Mouse (Mus musculus) kidney, embryonic 16.5 days (tissue): ENCODE measurements at regions not wholly inside any gene's neighbourhood (a gene's known extent, or its start where the extent isn't known, plus 50 kb on each side); places are given as distances from the start of the nearest gene placed in this dataset.

Experiments used
- ATAC-seq: fragments of 200-750 bp; cut with Nextera tagmentation; 2 replicates; pipeline ENCODE4 v1.8.0; 2017; ENCODE audit warnings: moderate TSS enrichment; ENCODE audit not compliant: low FRiP score, low TSS enrichment
- H3K27ac ChIP-seq: fragments of 300-500 bp; sonication (generic); 2 replicates; pipeline ENCODE4 v1.5.1; 2014; ENCODE audit warnings: low read length
- H3K27me3 ChIP-seq: fragments of 300-500 bp; sonication (generic); 2 replicates; pipeline ENCODE4 v1.6.1; 2014; ENCODE audit warnings: low read length, control low read depth, mixed read lengths; ENCODE audit not compliant: insufficient read depth
- H3K36me3 ChIP-seq: fragments of 300-500 bp; sonication (generic); 2 replicates; pipeline ENCODE4 v1.6.1; 2014; ENCODE audit warnings: low read length, control low read depth, mixed read lengths; ENCODE audit not compliant: insufficient read depth
- H3K4me1 ChIP-seq: fragments of 300-500 bp; sonication (generic); 2 replicates; pipeline ENCODE4 v1.6.1; 2014; ENCODE audit warnings: low read length, control low read depth, mixed read lengths; ENCODE audit not compliant: insufficient read depth
- H3K4me2 ChIP-seq: fragments of 300-500 bp; sonication (generic); replicated peaks from 2 replicates; pipeline ENCODE4 v1.6.1; 2014; ENCODE audit warnings: low read depth, low read length
- H3K4me3 ChIP-seq: fragments of 300-500 bp; sonication (generic); 2 replicates; pipeline ENCODE4 v1.5.1; 2014; ENCODE audit warnings: mild to moderate bottlenecking, low read length
- H3K9ac ChIP-seq: fragments of 300-500 bp; sonication (generic); replicated peaks from 2 replicates; pipeline ENCODE4 v1.6.1; 2014; ENCODE audit warnings: low read length
- H3K9me3 ChIP-seq: fragments of 300-500 bp; sonication (generic); 2 replicates; pipeline ENCODE4 v1.6.1; 2016; ENCODE audit warnings: low read length, control low read depth
- WGBS: fragments of 180-500 bp; shearing (Covaris S2); extraction: QIAGEN DNeasy Blood & Tissue Kit; methylation state at CpG from one replicate; pipeline ENCODE4 v1.1.7; 2014; 5-methylcytosine and 5-hydroxymethylcytosine counted together

DNA sequence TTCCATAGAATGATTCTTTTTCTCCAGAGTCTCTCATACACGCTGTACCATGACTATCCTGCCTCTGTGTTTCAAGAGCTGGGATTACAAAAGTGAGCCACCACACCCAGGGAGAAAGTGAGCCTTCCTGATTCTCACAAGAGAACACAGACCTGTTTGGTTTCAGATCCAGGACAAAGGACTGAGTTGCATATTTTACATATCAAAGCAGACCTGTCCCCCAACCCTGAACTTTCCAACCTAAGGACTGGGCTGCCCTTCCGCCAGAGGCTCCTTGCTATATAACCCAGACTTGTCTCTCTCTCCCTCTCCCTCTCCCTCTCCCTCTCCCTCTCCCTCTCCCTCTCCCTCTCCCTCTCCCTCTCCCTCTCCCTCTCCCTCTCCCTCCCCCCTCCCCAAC, 611.8 kb upstream of the Tmem132c start:
- no peaks in the 10 kb centered on the region for H3K36me3 ChIP-seq
- H3K4me1 ChIP-seq: no peaks in the 10 kb centered on the region
- 38% methylated on average over 2 of the region's 2 CpGs for WGBS
- no peaks in the 10 kb centered on the region for H3K9me3 ChIP-seq
- no peak for ATAC-seq
- no peak overlapping the region for H3K27ac ChIP-seq
- H3K9ac ChIP-seq: no peak overlapping the region
- no peaks in the 10 kb centered on the region for H3K27me3 ChIP-seq
- no peak overlapping the region for H3K4me3 ChIP-seq
- H3K4me2 ChIP-seq: no peak overlapping the region

- no peak for ATAC-seq
- no peak overlapping the region for H3K9ac ChIP-seq
- no peaks in the 10 kb centered on the region for H3K4me1 ChIP-seq
- H3K36me3 ChIP-seq: no peaks in the 10 kb centered on the region
- no peaks in the 10 kb centered on the region for H3K9me3 ChIP-seq
- 76% methylated on average over 7 of the region's 7 CpGs for WGBS
- H3K27ac ChIP-seq: no peak overlapping the region
- H3K4me3 ChIP-seq: no peak overlapping the region
- no peaks in the 10 kb centered on the region for H3K27me3 ChIP-seq
- H3K4me2 ChIP-seq: no peak overlapping the region
Observed at GRCm38 (mm10) chr5:126650415-126650814, 591.2 kb upstream of the Tmem132c start.

- H3K9me3 ChIP-seq: no peaks in the 10 kb centered on the region
- no peaks in the 10 kb centered on the region for H3K27me3 ChIP-seq
- WGBS: 11% methylated on average over 3 of the region's 3 CpGs
- no peak overlapping the region for H3K4me3 ChIP-seq
- H3K9ac ChIP-seq: no peak overlapping the region
- no peaks in the 10 kb centered on the region for H3K36me3 ChIP-seq
- no peaks in the 10 kb centered on the region for H3K4me1 ChIP-seq
- no peak overlapping the region for H3K27ac ChIP-seq
- no peak overlapping the region for H3K4me2 ChIP-seq
- peak; percentile 83 for ATAC-seq
Observed at GRCm38 (mm10) chr5:126651367-126651766, 590.2 kb upstream of the Tmem132c start.

DNA sequence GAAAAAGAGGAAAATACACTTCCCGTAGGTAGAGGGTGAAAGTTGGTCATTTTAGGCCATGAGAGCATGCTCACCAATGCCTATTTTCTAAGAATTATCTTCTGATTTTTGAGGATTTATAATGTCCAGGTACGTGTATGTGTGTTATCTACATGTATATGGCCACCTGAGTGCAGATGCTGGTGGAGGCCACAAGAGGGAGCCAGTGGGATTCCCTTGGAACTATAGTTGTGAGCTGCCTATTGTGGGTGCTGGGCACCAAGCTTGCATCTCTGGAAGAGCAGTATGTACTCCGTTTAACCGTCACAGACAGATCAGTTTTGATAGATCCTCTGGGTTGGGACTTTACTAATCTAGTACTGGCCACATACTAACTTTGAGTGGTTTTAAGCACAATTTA, 579.0 kb upstream of the Tmem132c start:
- no peak overlapping the region for H3K4me2 ChIP-seq
- no peak overlapping the region for H3K9ac ChIP-seq
- no peak overlapping the region for H3K4me3 ChIP-seq
- no peak overlapping the region for H3K27ac ChIP-seq
- H3K27me3 ChIP-seq: no peaks in the 10 kb centered on the region
- 89% methylated on average over 4 of the region's 4 CpGs for WGBS
- no peaks in the 10 kb centered on the region for H3K4me1 ChIP-seq
- ATAC-seq: no peak
- H3K36me3 ChIP-seq: no peaks in the 10 kb centered on the region
- H3K9me3 ChIP-seq: peaks cover 3% of the 10 kb centered on the region; the same call in 1 of the 2 replicates

GRCm38 (mm10) chr5:126671156-126671555, 570.5 kb upstream of the Tmem132c start:
- no peak for ATAC-seq
- Histone ChIP-seq H3K9me3 (peaks cover 5% of the 10 kb centered on the region; the same call in 1 of the 2 replicates), H3K4me3 (no peak overlapping the region), H3K4me2 (no peak overlapping the region), H3K4me1 (no peaks in the 10 kb centered on the region), H3K27ac (no peak overlapping the region), H3K9ac (no peak overlapping the region), H3K36me3 (no peaks in the 10 kb centered on the region), H3K27me3 (no peaks in the 10 kb centered on the region)
- 3% methylated on average over 1 of the region's 1 CpGs for WGBS

- Histone ChIP-seq H3K27ac (no peak overlapping the region), H3K9ac (no peak overlapping the region), H3K4me3 (no peak overlapping the region), H3K9me3 (no peaks in the 10 kb centered on the region), H3K27me3 (no peaks in the 10 kb centered on the region), H3K4me1 (no peaks in the 10 kb centered on the region), H3K36me3 (no peaks in the 10 kb centered on the region), H3K4me2 (no peak overlapping the region)
- ATAC-seq: no peak
- 68% methylated on average over 6 of the region's 6 CpGs for WGBS
Observed at GRCm38 (mm10) chr5:126680262-126680661, 561.3 kb upstream of the Tmem132c start.

- Histone ChIP-seq H3K4me2 (no peak overlapping the region), H3K27me3 (no peaks in the 10 kb centered on the region), H3K4me1 (no peaks in the 10 kb centered on the region), H3K9ac (no peak overlapping the region), H3K4me3 (no peak overlapping the region), H3K36me3 (no peaks in the 10 kb centered on the region), H3K9me3 (no peaks in the 10 kb centered on the region), H3K27ac (no peak overlapping the region)
- 50% methylated on average over 4 of the region's 4 CpGs for WGBS
- ATAC-seq: no peak
Observed at GRCm38 (mm10) chr5:126699314-126699713, 542.3 kb upstream of the Tmem132c start.

GRCm38 (mm10) chr5:126703516-126704282, 537.9 kb upstream of the Tmem132c start:
- Histone ChIP-seq H3K4me2 (no peak overlapping the region), H3K9ac (no peak overlapping the region), H3K27ac (no peak overlapping the region), H3K27me3 (no peaks in the 10 kb centered on the region), H3K4me1 (no peaks in the 10 kb centered on the region), H3K36me3 (no peaks in the 10 kb centered on the region), H3K4me3 (no peak overlapping the region), H3K9me3 (no peaks in the 10 kb centered on the region; the same call in 1 of the 2 replicates)
- WGBS: 18% methylated on average over 8 of the region's 8 CpGs
- ATAC-seq: peak; percentile 91

DNA sequence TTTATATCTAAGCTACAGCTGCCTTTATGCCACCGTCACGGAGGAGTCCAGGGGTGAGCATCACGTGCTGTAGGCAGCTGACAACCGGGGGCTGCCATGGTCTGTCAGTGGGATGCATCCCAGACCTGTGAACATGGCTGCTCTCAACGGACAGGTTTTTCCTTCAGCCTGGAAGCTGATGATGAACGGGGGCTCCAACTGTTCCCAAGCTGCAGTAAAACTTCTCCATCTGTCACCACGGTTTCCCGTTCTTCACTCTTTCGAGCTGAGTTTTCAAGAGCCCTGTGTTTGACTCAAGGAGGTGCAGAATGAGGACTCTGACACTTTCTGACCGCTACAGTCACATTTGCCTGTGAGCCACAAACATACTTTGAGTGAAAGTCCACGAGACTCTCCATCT, 535.7 kb upstream of the Tmem132c start:
- H3K4me1 ChIP-seq: no peaks in the 10 kb centered on the region
- H3K27ac ChIP-seq: no peak overlapping the region
- H3K27me3 ChIP-seq: no peaks in the 10 kb centered on the region
- no peaks in the 10 kb centered on the region for H3K36me3 ChIP-seq
- no peak overlapping the region for H3K4me3 ChIP-seq
- no peak overlapping the region for H3K9ac ChIP-seq
- no peak overlapping the region for H3K4me2 ChIP-seq
- WGBS: 48% methylated on average over 11 of the region's 11 CpGs
- H3K9me3 ChIP-seq: no peaks in the 10 kb centered on the region; the same call in 1 of the 2 replicates
- no peak for ATAC-seq

DNA sequence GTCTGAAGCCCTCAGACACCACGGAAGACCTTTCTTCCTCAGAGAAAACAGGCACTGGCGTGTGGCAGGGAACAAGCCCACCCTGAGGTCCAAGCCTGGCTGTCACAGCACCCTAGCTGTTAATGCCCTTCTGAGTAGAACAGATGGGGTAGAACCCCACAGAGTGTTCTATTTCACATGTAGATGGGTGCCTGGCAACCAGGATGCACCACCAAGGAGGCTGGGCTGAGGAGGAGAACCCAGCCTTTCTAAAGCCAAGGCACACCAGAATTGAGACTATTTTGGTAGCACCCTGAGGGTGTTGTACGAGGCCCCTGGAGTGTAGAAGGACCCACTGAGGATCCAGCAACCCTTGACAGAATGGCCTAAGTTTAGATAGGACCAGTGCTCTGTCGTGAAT, 534.9 kb upstream of the Tmem132c start:
- no peak overlapping the region for H3K4me3 ChIP-seq
- no peaks in the 10 kb centered on the region for H3K27me3 ChIP-seq
- H3K36me3 ChIP-seq: no peaks in the 10 kb centered on the region
- no peak overlapping the region for H3K9ac ChIP-seq
- WGBS: 70% methylated on average over 4 of the region's 4 CpGs
- H3K4me1 ChIP-seq: no peaks in the 10 kb centered on the region
- H3K9me3 ChIP-seq: no peaks in the 10 kb centered on the region; the same call in 1 of the 2 replicates
- ATAC-seq: no peak
- H3K4me2 ChIP-seq: no peak overlapping the region
- H3K27ac ChIP-seq: no peak overlapping the region
